Comparison of ENCODE assay signal across 19 mouse cellular contexts in genomic region chr10:85394558-85394957, GRCm38 (mm10).
"Had no signal": no experiment of that assay in that cellular context is flagged by ENCODE, and none has a peak within 500 bp of the region (broad histone marks: within the 10 kb centered on the region; RNA-seq: fewer than 3 reads in every experiment).

No protein-coding gene starts in this region.

- H3K4me1 ChIP-seq: stomach, embryonic 15.5 days had no signal

- H3K27me3 ChIP-seq: limb, embryonic 12.5 days; limb, embryonic 15.5 days; stomach, embryonic 15.5 days had no signal

- DNase-seq: kidney, adult 18-20 months; kidney, adult 9 months; kidney, postnatal 14 days; kidney, postnatal 4 days; left cerebral cortex, postnatal 4 days; liver, postnatal 0 days; lung, embryonic 14.5 days; retina, postnatal 1 day; right cerebral cortex, postnatal 25 days; spleen, adult 18-20 months; thymus, adult 18-20 months; thymus, postnatal 36 days had no signal

- ATAC-seq: liver, postnatal 0 days; lung, postnatal 0 days had no signal

- H3K9me3 ChIP-seq: limb, embryonic 12.5 days; limb, embryonic 15.5 days; stomach, embryonic 15.5 days had no signal

- H3K36me3 ChIP-seq: limb, embryonic 12.5 days; limb, embryonic 15.5 days; stomach, embryonic 15.5 days had no signal

- H3K4me3 ChIP-seq: limb, embryonic 12.5 days; limb, embryonic 15.5 days; stomach, embryonic 15.5 days had no signal

- H3K27ac ChIP-seq: limb, embryonic 12.5 days; limb, embryonic 15.5 days; liver, embryonic 14.5 days; macrophage; stomach, embryonic 15.5 days had no signal

- H3K9ac ChIP-seq: limb, embryonic 12.5 days; limb, embryonic 15.5 days; liver, embryonic 14.5 days; liver, postnatal 0 days; lung, embryonic 14.5 days; stomach, embryonic 15.5 days had no signal

- H3K4me2 ChIP-seq: limb, embryonic 12.5 days; limb, embryonic 15.5 days; liver, embryonic 11.5 days; lung, embryonic 14.5 days; stomach, embryonic 15.5 days had no signal
